In genomic region chr14:98805066-98805465, GRCm38 (mm10) we compare ENCODE assay signal across 14 mouse cellular contexts.
"Had no signal": no experiment of that assay in that cellular context is flagged by ENCODE, and none has a peak within 500 bp of the region (broad histone marks: within the 10 kb centered on the region; RNA-seq: fewer than 3 reads in every experiment).

No protein-coding gene starts in this region.

- H3K27me3 ChIP-seq: intestine, embryonic 15.5 days; liver, embryonic 15.5 days; neural tube, embryonic 12.5 days had no signal

- H3K36me3 ChIP-seq: intestine, embryonic 15.5 days; limb, embryonic 10.5 days; liver, embryonic 15.5 days; neural tube, embryonic 12.5 days had no signal

- H3K27ac ChIP-seq: intestine, embryonic 15.5 days; left cerebral cortex, adult 2 months; limb, embryonic 10.5 days; liver, embryonic 15.5 days; neural tube, embryonic 12.5 days; stomach, postnatal 0 days had no signal

- DNase-seq: kidney, adult 18-20 months; kidney, postnatal 10 days; kidney, postnatal 4 days; lung, adult 2 months; lung, postnatal 36 days; midbrain, embryonic 14.5 days had no signal

- H3K9ac ChIP-seq: intestine, embryonic 15.5 days; liver, embryonic 15.5 days; neural tube, embryonic 12.5 days had no signal

- H3K4me1 ChIP-seq: intestine, embryonic 15.5 days; limb, embryonic 10.5 days; liver, embryonic 15.5 days; neural tube, embryonic 12.5 days had no signal

- H3K4me2 ChIP-seq: intestine, embryonic 15.5 days; liver, embryonic 11.5 days; liver, embryonic 15.5 days; neural tube, embryonic 12.5 days had no signal

- H3K4me3 ChIP-seq: intestine, embryonic 15.5 days; left cerebral cortex, adult 2 months; limb, embryonic 10.5 days; liver, embryonic 15.5 days; neural tube, embryonic 12.5 days had no signal

- H3K9me3 ChIP-seq: intestine, embryonic 15.5 days; limb, embryonic 10.5 days; liver, embryonic 15.5 days; neural tube, embryonic 12.5 days had no signal

- ATAC-seq: intestine, embryonic 15.5 days; lung, postnatal 0 days had no signal
